Mouse (Mus musculus) lung, embryonic 15.5 days (tissue): ENCODE measurements at regions not wholly inside any gene's neighbourhood (a gene's known extent, or its start where the extent isn't known, plus 50 kb on each side); places are given as distances from the start of the nearest gene placed in this dataset.

Experiments used
- ATAC-seq: fragments of 200-750 bp; cut with Nextera tagmentation; 2 replicates; pipeline ENCODE4 v1.8.0; 2017; ENCODE audit warnings: moderate number of reproducible peaks, borderline replicate concordance; ENCODE audit not compliant: low FRiP score, low TSS enrichment; ENCODE audit errors: extremely low read depth
- H3K27ac ChIP-seq: fragments of 300-500 bp; sonication (generic); 2 replicates; pipeline ENCODE4 v1.5.1; 2015; ENCODE audit warnings: moderate library complexity, mild to moderate bottlenecking, inconsistent platforms
- H3K27me3 ChIP-seq: fragments of 300-500 bp; sonication (generic); 2 replicates; pipeline ENCODE4 v1.6.1; 2015; ENCODE audit warnings: inconsistent platforms
- H3K36me3 ChIP-seq: fragments of 300-500 bp; sonication (generic); 2 replicates; pipeline ENCODE4 v1.6.1; 2015; ENCODE audit warnings: inconsistent platforms
- H3K4me1 ChIP-seq: fragments of 300-500 bp; sonication (generic); 2 replicates; pipeline ENCODE4 v1.6.1; 2015; ENCODE audit warnings: inconsistent platforms
- H3K4me2 ChIP-seq: fragments of 300-500 bp; sonication (generic); 2 replicates; pipeline ENCODE4 v1.6.1; 2015; ENCODE audit warnings: inconsistent platforms, mild to moderate bottlenecking, moderate library complexity
- H3K4me3 ChIP-seq: fragments of 300-500 bp; sonication (generic); 2 replicates; pipeline ENCODE4 v1.5.1; 2015; ENCODE audit warnings: mild to moderate bottlenecking, inconsistent platforms
- H3K9ac ChIP-seq: fragments of 300-500 bp; sonication (generic); 2 replicates; pipeline ENCODE4 v1.6.1; 2015; ENCODE audit warnings: inconsistent platforms
- H3K9me3 ChIP-seq: fragments of 300-500 bp; sonication (generic); 2 replicates; pipeline ENCODE4 v1.6.1; 2016; ENCODE audit warnings: inconsistent platforms
- WGBS: fragments of 180-500 bp; shearing (Covaris S2); methylation state at CpG from one replicate; pipeline ENCODE4 v1.1.7; 2015; 5-methylcytosine and 5-hydroxymethylcytosine counted together

GRCm38 (mm10) chr8:87268159-87268558 lies 204.2 kb downstream of the Cbln1 start:
- Histone ChIP-seq H3K27me3 (no peaks in the 10 kb centered on the region), H3K27ac (no peak overlapping the region), H3K9ac (no peak overlapping the region), H3K9me3 (no peaks in the 10 kb centered on the region), H3K4me1 (no peaks in the 10 kb centered on the region), H3K36me3 (no peaks in the 10 kb centered on the region), H3K4me3 (no peak overlapping the region), H3K4me2 (no peak overlapping the region)
- ATAC-seq: no peak

GRCm38 (mm10) chr8:87264999-87265398 lies 207.4 kb downstream of the Cbln1 start:
- Histone ChIP-seq H3K9me3 (no peaks in the 10 kb centered on the region), H3K4me1 (no peaks in the 10 kb centered on the region), H3K4me3 (no peak overlapping the region), H3K27ac (no peak overlapping the region), H3K36me3 (no peaks in the 10 kb centered on the region), H3K27me3 (no peaks in the 10 kb centered on the region), H3K9ac (no peak overlapping the region), H3K4me2 (no peak overlapping the region)
- WGBS: 52% methylated on average over 2 of the region's 2 CpGs
- no peak for ATAC-seq

GRCm38 (mm10) chr8:87260305-87260704 lies 212.1 kb downstream of the Cbln1 start:
- Histone ChIP-seq H3K4me1 (no peaks in the 10 kb centered on the region), H3K36me3 (no peaks in the 10 kb centered on the region), H3K9ac (no peak overlapping the region), H3K9me3 (no peaks in the 10 kb centered on the region), H3K4me3 (no peak overlapping the region), H3K27me3 (no peaks in the 10 kb centered on the region), H3K27ac (no peak overlapping the region), H3K4me2 (no peak overlapping the region)
- 83% methylated on average over 2 of the region's 2 CpGs for WGBS
- ATAC-seq: no peak

GRCm38 (mm10) chr8:87242681-87243080 lies 229.7 kb downstream of the Cbln1 start:
- no peak overlapping the region for H3K9ac ChIP-seq
- WGBS: 49% methylated on average over 2 of the region's 2 CpGs
- no peaks in the 10 kb centered on the region for H3K4me1 ChIP-seq
- no peaks in the 10 kb centered on the region for H3K27me3 ChIP-seq
- H3K4me2 ChIP-seq: no peak overlapping the region
- no peaks in the 10 kb centered on the region for H3K9me3 ChIP-seq
- H3K36me3 ChIP-seq: no peaks in the 10 kb centered on the region
- no peak overlapping the region for H3K4me3 ChIP-seq
- H3K27ac ChIP-seq: no peak overlapping the region
- ATAC-seq: no peak

GRCm38 (mm10) chr8:87237181-87237580 lies 235.2 kb downstream of the Cbln1 start:
- no peak for ATAC-seq
- WGBS: 77% methylated on average over 7 of the region's 7 CpGs
- no peak overlapping the region for H3K4me3 ChIP-seq
- H3K27ac ChIP-seq: no peak overlapping the region
- H3K4me2 ChIP-seq: no peak overlapping the region
- no peaks in the 10 kb centered on the region for H3K9me3 ChIP-seq
- H3K4me1 ChIP-seq: 0 out of 2 replicates have a peak, but pooled peaks cover 3% of the 10 kb centered on the region
- no peak overlapping the region for H3K9ac ChIP-seq
- H3K27me3 ChIP-seq: no peaks in the 10 kb centered on the region
- no peaks in the 10 kb centered on the region for H3K36me3 ChIP-seq

- ATAC-seq: no peak
- 0 out of 2 replicates have a peak, but pooled peaks cover 3% of the 10 kb centered on the region for H3K4me1 ChIP-seq
- H3K4me2 ChIP-seq: no peak overlapping the region
- H3K9me3 ChIP-seq: no peaks in the 10 kb centered on the region
- no peak overlapping the region for H3K9ac ChIP-seq
- no peaks in the 10 kb centered on the region for H3K27me3 ChIP-seq
- H3K4me3 ChIP-seq: no peak overlapping the region
- H3K36me3 ChIP-seq: no peaks in the 10 kb centered on the region
- H3K27ac ChIP-seq: no peak overlapping the region
- 64% methylated on average over 11 of the region's 11 CpGs for WGBS
These were observed 236.0 kb downstream of the Cbln1 start for GRCm38 (mm10) chr8:87236438-87236837.

- Histone ChIP-seq H3K9me3 (no peaks in the 10 kb centered on the region), H3K4me1 (0 out of 2 replicates have a peak, but pooled peaks cover 3% of the 10 kb centered on the region), H3K9ac (no peak overlapping the region), H3K4me3 (no peak overlapping the region), H3K27ac (no peak overlapping the region), H3K4me2 (peak overlapping the region; percentile 26), H3K36me3 (no peaks in the 10 kb centered on the region), H3K27me3 (no peaks in the 10 kb centered on the region)
- no peak for ATAC-seq
- 40% methylated on average over 18 of the region's 18 CpGs for WGBS
These were observed 236.9 kb downstream of the Cbln1 start for GRCm38 (mm10) chr8:87235341-87236075.

- no peak overlapping the region for H3K4me3 ChIP-seq
- H3K9me3 ChIP-seq: no peaks in the 10 kb centered on the region
- H3K27ac ChIP-seq: no peak overlapping the region
- H3K9ac ChIP-seq: no peak overlapping the region
- 0 out of 2 replicates have a peak, but pooled peaks cover 3% of the 10 kb centered on the region for H3K4me1 ChIP-seq
- H3K4me2 ChIP-seq: no peak overlapping the region
- H3K36me3 ChIP-seq: no peaks in the 10 kb centered on the region
- 72% methylated on average over 5 of the region's 5 CpGs for WGBS
- no peak for ATAC-seq
- H3K27me3 ChIP-seq: no peaks in the 10 kb centered on the region
These were observed 238.1 kb downstream of the Cbln1 start for GRCm38 (mm10) chr8:87234336-87234735.

GRCm38 (mm10) chr8:87233805-87234331 lies 238.5 kb downstream of the Cbln1 start:
- ATAC-seq: peak; percentile 36; the same call in 1 of the 2 replicates
- Histone ChIP-seq H3K9ac (no peak overlapping the region), H3K4me2 (no peak overlapping the region), H3K4me3 (no peak overlapping the region), H3K9me3 (no peaks in the 10 kb centered on the region), H3K27me3 (no peaks in the 10 kb centered on the region), H3K4me1 (0 out of 2 replicates have a peak, but pooled peaks cover 3% of the 10 kb centered on the region), H3K27ac (no peak overlapping the region), H3K36me3 (no peaks in the 10 kb centered on the region)
- WGBS: 38% methylated on average over 10 of the region's 10 CpGs

- Histone ChIP-seq H3K4me2 (no peak overlapping the region), H3K27me3 (no peaks in the 10 kb centered on the region), H3K27ac (no peak overlapping the region), H3K9me3 (no peaks in the 10 kb centered on the region), H3K4me1 (0 out of 2 replicates have a peak, but pooled peaks cover 3% of the 10 kb centered on the region), H3K4me3 (no peak overlapping the region), H3K36me3 (no peaks in the 10 kb centered on the region), H3K9ac (no peak overlapping the region)
- ATAC-seq: no peak
- 32% methylated on average over 4 of the region's 4 CpGs for WGBS
These were observed 240.6 kb downstream of the Cbln1 start for GRCm38 (mm10) chr8:87231762-87232161.

- no peaks in the 10 kb centered on the region for H3K27me3 ChIP-seq
- no peaks in the 10 kb centered on the region for H3K36me3 ChIP-seq
- 80% methylated on average over 4 of the region's 4 CpGs for WGBS
- H3K4me3 ChIP-seq: no peak overlapping the region
- 0 out of 2 replicates have a peak, but pooled peaks cover 3% of the 10 kb centered on the region for H3K4me1 ChIP-seq
- no peak overlapping the region for H3K27ac ChIP-seq
- no peak overlapping the region for H3K4me2 ChIP-seq
- H3K9me3 ChIP-seq: no peaks in the 10 kb centered on the region
- no peak for ATAC-seq
- H3K9ac ChIP-seq: no peak overlapping the region
These were observed 242.3 kb downstream of the Cbln1 start for GRCm38 (mm10) chr8:87230096-87230495.

GRCm38 (mm10) chr8:87229182-87229581 lies 243.2 kb downstream of the Cbln1 start:
- Histone ChIP-seq H3K9ac (no peak overlapping the region), H3K27me3 (no peaks in the 10 kb centered on the region), H3K4me3 (no peak overlapping the region), H3K4me1 (0 out of 2 replicates have a peak, but pooled peaks cover 3% of the 10 kb centered on the region), H3K36me3 (no peaks in the 10 kb centered on the region), H3K9me3 (no peaks in the 10 kb centered on the region), H3K27ac (no peak overlapping the region), H3K4me2 (no peak overlapping the region)
- 87% methylated on average over 6 of the region's 6 CpGs for WGBS
- ATAC-seq: no peak
